Mouse (Mus musculus): ENCODE measurements around the gene Efhd1.

Efhd1 gene

GRCm38 (mm10) chr1:87264134-87265006, at the start of gene Efhd1:
Efhd1 (plus strand) TSS chr1:87264363.
- DNase-seq (ENCODE audit: low read depth, low spot score) = no peak

GRCm38 (mm10) chr1:87214748-87215147, 49.4 kb upstream of the Efhd1 start:
- DNase-seq (ENCODE audit: low read depth, low spot score) = peak; percentile 59

GRCm38 (mm10) chr1:87217938-87218337, 46.2 kb upstream of the Efhd1 start:
- peak; percentile 24 for DNase-seq (ENCODE audit: low read depth, low spot score)

GRCm38 (mm10) chr1:87225739-87226138, 38.4 kb upstream of the Efhd1 start:
- DNase-seq (ENCODE audit: low read depth, low spot score) = no peak

GRCm38 (mm10) chr1:87226409-87227159, 37.6 kb upstream of the Efhd1 start:
- no peak for DNase-seq (ENCODE audit: low read depth, low spot score)

GRCm38 (mm10) chr1:87227160-87227550, 37.0 kb upstream of the Efhd1 start:
- no peak for DNase-seq (ENCODE audit: low read depth, low spot score)

GRCm38 (mm10) chr1:87230606-87231005, 33.6 kb upstream of the Efhd1 start:
- DNase-seq (ENCODE audit: low read depth, low spot score) = no peak

GRCm38 (mm10) chr1:87232197-87232596, 32.0 kb upstream of the Efhd1 start:
- no peak for DNase-seq (ENCODE audit: low read depth, low spot score)

GRCm38 (mm10) chr1:87239056-87239455, 25.1 kb upstream of the Efhd1 start:
- DNase-seq (ENCODE audit: low read depth, low spot score) = no peak

GRCm38 (mm10) chr1:87243021-87243420, 21.1 kb upstream of the Efhd1 start:
- no peak for DNase-seq (ENCODE audit: low read depth, low spot score)

- DNase-seq (ENCODE audit: low read depth, low spot score) = no peak
Observed at GRCm38 (mm10) chr1:87245430-87245829, 18.7 kb upstream of the Efhd1 start.

- DNase-seq (ENCODE audit: low read depth, low spot score) = peak; percentile 55
Observed at GRCm38 (mm10) chr1:87245929-87246815, 18.0 kb upstream of the Efhd1 start.

- DNase-seq (ENCODE audit: low read depth, low spot score) = no peak
Observed at GRCm38 (mm10) chr1:87252040-87252609, 12.0 kb upstream of the Efhd1 start.

GRCm38 (mm10) chr1:87255173-87255572, 9.0 kb upstream of the Efhd1 start:
- no peak for DNase-seq (ENCODE audit: low read depth, low spot score)

- no peak for DNase-seq (ENCODE audit: low read depth, low spot score)
Observed at GRCm38 (mm10) chr1:87257691-87258090, 6.5 kb upstream of the Efhd1 start.

GRCm38 (mm10) chr1:87258484-87258883, 5.7 kb upstream of the Efhd1 start:
- DNase-seq (ENCODE audit: low read depth, low spot score) = no peak

GRCm38 (mm10) chr1:87259316-87259715, 4.8 kb upstream of the Efhd1 start:
- DNase-seq (ENCODE audit: low read depth, low spot score) = no peak

- no peak for DNase-seq (ENCODE audit: low read depth, low spot score)
Observed at GRCm38 (mm10) chr1:87263257-87263656, 906 bp upstream of the Efhd1 start.

GRCm38 (mm10) chr1:87263796-87264133, 398 bp upstream of the Efhd1 start:
- no peak for DNase-seq (ENCODE audit: low read depth, low spot score)

- no peak for DNase-seq (ENCODE audit: low read depth, low spot score)
Observed at GRCm38 (mm10) chr1:87265200-87265599, 1.0 kb downstream of the Efhd1 start.

- DNase-seq (ENCODE audit: low read depth, low spot score) = no peak
Observed at GRCm38 (mm10) chr1:87266296-87267090, 2.3 kb downstream of the Efhd1 start.

Data from CD4-positive helper T cell, adult 2 months (primary cell).